Mouse (Mus musculus): ENCODE measurements around the gene Tdrd12.

Gene Tdrd12

GRCm38 (mm10) chr7:35447996-35448846 lies 89.3 kb downstream of the Tdrd12 start, which contains the start of gene Slc7a9:
Gene Slc7a9, plus strand, starts transcription at chr7:35448796.
- no peak for DNase-seq (ENCODE audit: low spot score)

- no peak for DNase-seq (ENCODE audit: low spot score)
Observed at GRCm38 (mm10) chr7:35447501-35447900, 90.0 kb downstream of the Tdrd12 start.

- DNase-seq (ENCODE audit: low spot score) = no peak
Observed at GRCm38 (mm10) chr7:35435266-35435665, 102.3 kb downstream of the Tdrd12 start.

GRCm38 (mm10) chr7:35428146-35428545 lies 109.4 kb downstream of the Tdrd12 start:
- no peak for DNase-seq (ENCODE audit: low spot score)

- no peak for DNase-seq (ENCODE audit: low spot score)
Observed at GRCm38 (mm10) chr7:35423071-35423470, 114.5 kb downstream of the Tdrd12 start.

Measured in layer of hippocampus, adult 11-12 months (tissue).